Mouse (Mus musculus) T-helper 1 cell (primary cell): ENCODE results near the gene Dio2.

ENCODE experiments used
- in situ Hi-C: fragments of 300-600 bp; cut with MboI, MseI; formaldehyde crosslinking; loops from one replicate; pipeline ENCODE4 v1.15.1; 2025; ENCODE audit warnings: high pct_unique_total_duplicates

Gene Dio2

DNA sequence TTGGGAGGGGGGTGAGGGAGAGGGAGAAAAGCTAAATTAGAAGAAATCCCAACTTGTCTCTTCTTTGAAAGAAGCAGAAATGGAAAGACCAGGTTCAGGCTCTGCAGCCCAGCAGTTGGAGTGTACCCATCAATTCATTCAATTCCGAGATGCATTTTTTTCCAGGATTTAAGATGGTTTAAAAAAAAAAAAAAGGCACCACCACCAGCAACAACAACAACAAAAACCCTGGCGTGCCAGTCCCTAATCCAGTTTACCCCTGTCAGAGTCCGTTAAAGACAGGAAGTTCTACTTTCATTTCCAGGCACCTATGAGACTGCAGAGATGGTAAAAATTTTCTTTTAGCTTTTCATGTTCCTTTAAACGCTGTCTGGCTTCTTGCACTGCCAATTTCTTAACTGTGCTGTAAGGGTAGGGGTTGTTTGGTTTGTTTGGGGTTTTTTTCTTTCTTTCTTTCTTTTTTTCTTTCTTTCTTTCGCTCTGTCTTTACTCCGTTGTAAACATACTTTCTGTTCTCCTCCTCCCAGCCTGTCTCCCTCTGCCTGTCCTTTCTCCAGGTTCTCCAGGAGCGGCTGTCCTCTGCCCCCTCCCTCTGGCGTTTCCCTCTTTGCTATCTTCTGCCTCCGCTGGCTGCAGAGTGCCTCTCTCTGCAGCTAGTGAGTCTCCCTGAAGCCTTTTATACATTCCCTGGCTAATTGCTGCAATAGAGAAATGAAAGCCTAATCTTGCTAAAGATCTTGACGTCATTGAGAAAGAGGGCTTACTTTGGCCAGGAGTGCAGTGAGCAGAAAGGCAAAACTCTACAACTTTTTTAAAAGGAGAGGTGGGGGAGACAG is at the start of gene Dio2:
Dio2 (minus strand) TSS at position 51 of the 836 bp plus-strand sequence.
- in situ Hi-C loops: loop anchor here (25.0 kb wide), 1 partner anchor 1124 kb away; no protein-coding TSS in a partner anchor

DNA sequence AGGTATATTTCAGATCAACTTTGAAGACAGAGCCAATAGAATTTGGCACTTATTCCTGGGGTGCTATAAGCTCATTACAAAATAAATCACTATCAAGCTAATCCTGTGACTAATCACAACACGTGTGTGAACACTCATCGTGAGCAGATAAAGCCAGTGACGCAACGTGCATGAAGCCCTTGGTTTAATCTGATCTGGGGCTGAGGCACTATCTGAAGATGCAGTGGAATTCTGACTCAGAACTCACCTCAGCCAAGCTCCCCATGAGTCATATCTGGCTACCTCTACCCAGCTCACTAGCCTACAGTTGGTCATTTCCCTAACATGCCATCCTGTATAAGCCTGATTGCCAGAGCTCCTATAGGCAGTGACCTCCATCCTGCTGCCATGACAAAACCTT is 43.2 kb upstream of the Dio2 start:
- in situ Hi-C loops: no loop called here

DNA sequence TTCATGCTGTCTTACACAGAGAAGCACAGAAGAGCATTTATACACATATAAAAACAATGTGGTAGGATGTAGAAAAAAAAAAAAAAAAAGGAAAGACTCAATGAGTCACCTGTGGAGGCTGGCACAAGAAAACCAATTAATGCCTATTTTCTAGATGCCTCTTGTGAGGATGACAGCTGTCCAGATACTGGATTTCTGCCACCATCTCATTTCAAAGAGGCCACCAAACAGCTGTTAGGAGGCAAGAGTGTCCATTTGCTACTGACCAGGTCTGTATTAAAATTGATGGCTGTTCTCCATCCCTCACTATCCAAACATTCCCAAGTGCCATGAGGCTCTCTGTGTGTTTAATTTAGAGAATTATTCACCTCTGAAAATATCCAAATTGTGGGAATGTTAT is 6.5 kb upstream of the Dio2 start:
- in situ Hi-C loops: loop anchor here (25.0 kb wide), 1 partner anchor 1118 kb away; no protein-coding TSS in a partner anchor

- in situ Hi-C loops: loop anchor here (25.0 kb wide), 1 partner anchor 1119 kb away; no protein-coding TSS in a partner anchor
These were observed 5.4 kb upstream of the Dio2 start for GRCm38 (mm10) chr12:90743633-90744032.

GRCm38 (mm10) chr12:90740468-90740867 is 2.2 kb upstream of the Dio2 start:
- in situ Hi-C loops: loop anchor here (25.0 kb wide), 1 partner anchor 1122 kb away; no protein-coding TSS in a partner anchor

- in situ Hi-C loops: loop anchor here (25.0 kb wide), 1 partner anchor 1124 kb away; no protein-coding TSS in a partner anchor
These were observed 306 bp downstream of the Dio2 start for GRCm38 (mm10) chr12:90737932-90738331.

DNA sequence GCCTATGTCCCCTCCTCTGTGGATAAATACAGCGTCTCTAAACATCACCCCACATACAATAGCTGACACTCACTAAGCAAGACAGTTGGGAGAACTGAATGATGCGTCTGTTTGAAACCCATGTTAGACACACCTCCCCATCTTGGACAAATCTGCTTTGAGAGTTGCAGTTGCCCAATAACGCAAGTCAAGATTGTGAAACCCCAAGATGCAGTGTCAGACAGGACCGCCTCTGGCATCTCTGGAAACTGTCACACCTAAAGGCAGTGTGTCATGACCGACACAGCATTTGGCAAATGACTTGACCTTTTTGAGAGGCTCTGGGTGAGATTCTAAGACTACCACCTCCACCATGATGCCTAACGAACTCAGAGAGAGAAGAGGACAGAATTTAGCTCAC is 2.8 kb downstream of the Dio2 start:
- in situ Hi-C loops: loop anchor here (25.0 kb wide), 1 partner anchor 1127 kb away; no protein-coding TSS in a partner anchor

- in situ Hi-C loops: loop anchor here (5.0 to 25.0 kb wide), 2 partner anchors 583 to 1128 kb away; no protein-coding TSS in a partner anchor
These were observed 3.7 kb downstream of the Dio2 start for GRCm38 (mm10) chr12:90734503-90734902.

GRCm38 (mm10) chr12:90733721-90734120 is 4.5 kb downstream of the Dio2 start:
- in situ Hi-C loops: loop anchor here (5.0 to 25.0 kb wide), 2 partner anchors 584 to 1129 kb away; no protein-coding TSS in a partner anchor

DNA sequence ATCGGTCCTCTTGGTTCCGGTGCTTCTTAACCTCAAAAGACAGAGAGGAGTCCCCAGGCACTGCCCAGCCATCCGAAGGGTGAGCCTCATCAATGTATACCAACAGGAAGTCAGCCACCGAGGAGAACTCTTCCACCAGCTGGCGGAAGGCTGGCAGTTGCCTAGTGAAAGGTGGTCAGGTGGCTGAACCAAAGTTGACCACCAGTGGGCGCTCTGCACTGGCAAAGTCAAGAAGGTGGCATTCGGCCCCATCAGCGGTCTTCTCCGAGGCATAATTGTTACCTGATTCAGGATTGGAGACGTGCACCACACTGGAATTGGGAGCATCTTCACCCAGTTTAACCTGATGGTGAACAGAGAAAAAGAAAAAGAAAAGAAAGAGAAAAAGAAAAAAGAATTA is 8.6 kb downstream of the Dio2 start:
- in situ Hi-C loops: loop anchor here (5.0 to 25.0 kb wide), 2 partner anchors 588 to 1133 kb away; no protein-coding TSS in a partner anchor

DNA sequence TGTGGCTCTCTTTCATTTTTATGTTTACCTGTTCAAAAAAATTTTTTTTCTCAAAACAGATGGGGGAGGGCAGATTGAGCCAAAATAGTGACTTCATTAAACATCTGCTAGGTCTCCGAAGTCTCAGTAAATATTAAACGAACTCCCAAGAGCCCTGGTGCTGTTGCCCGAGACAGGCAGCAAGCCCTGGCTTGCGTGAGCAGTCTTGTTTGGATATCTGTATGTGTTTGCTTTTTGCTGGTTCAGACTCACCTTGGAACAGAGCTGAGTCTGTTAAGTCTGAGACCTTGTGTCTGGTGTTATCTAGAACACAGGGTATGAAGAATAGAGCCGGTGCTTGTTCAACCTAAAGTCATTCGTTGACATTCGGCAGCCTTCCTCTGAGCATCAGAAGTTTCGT is 13.1 kb downstream of the Dio2 start:
- in situ Hi-C loops: loop anchor here (25.0 kb wide), 1 partner anchor 1137 kb away; no protein-coding TSS in a partner anchor

GRCm38 (mm10) chr12:90724644-90725043 is 13.6 kb downstream of the Dio2 start:
- in situ Hi-C loops: loop anchor here (25.0 kb wide), 2 partner anchors 1138 to 1212 kb away; no protein-coding TSS in a partner anchor

GRCm38 (mm10) chr12:90694135-90694534 is 44.1 kb downstream of the Dio2 start:
- in situ Hi-C loops: no loop called here
